Mouse (Mus musculus) stomach, postnatal 0 days (tissue): ENCODE results near the gene Mast4.

Source experiments
- CTCF ChIP-seq: IDR thresholded peaks from 2 replicates; pipeline ENCODE4 v1.5.1; 2016; ENCODE audit warnings: antibody characterized with exemption, low read depth, mild to moderate bottlenecking, moderate library complexity
- EP300 ChIP-seq: optimal IDR thresholded peaks from 2 replicates; pipeline ENCODE3; 2016; ENCODE audit warnings: antibody characterized with exemption

DNA sequence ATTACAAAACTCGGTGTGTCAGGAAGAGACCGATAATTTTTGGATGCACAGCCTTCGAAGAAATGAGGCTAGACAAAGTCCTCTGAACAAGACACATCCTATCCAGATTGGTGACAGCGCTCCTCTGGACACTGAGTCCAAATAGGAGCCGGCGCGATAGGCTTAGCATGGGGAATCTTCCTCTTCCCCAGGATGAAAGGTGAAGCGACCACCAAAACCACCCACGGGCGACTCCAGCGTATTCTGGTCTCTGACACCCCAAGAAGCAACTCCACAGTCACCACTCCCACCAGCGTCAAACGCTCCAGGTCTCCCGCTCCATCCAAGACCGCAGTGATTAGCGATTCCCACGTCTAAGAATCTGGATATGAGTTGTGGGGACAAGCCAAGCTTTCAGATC is 1.1 kb downstream of the Mast4 start:
- TF ChIP-seq CTCF (no peak), EP300 (no peak)
